Mouse (Mus musculus): ENCODE results near the gene Spn. TPM values are rescaled to one million over a fixed set of nuclear protein-coding genes. Genes with fewer than 3 reads are reported as not detected.
"Not testable (repeated sequence)": the region's sequence is repeated elsewhere in the genome, so short reads cannot be mapped to it uniquely, and the experiment has no call there.

Gene Spn
- polyA plus RNA-seq (2016; fragmentation: Nextera tagmentation; extraction: Ambion mirVana): 0.10 and 0.13 TPM in 2 replicates

DNA sequence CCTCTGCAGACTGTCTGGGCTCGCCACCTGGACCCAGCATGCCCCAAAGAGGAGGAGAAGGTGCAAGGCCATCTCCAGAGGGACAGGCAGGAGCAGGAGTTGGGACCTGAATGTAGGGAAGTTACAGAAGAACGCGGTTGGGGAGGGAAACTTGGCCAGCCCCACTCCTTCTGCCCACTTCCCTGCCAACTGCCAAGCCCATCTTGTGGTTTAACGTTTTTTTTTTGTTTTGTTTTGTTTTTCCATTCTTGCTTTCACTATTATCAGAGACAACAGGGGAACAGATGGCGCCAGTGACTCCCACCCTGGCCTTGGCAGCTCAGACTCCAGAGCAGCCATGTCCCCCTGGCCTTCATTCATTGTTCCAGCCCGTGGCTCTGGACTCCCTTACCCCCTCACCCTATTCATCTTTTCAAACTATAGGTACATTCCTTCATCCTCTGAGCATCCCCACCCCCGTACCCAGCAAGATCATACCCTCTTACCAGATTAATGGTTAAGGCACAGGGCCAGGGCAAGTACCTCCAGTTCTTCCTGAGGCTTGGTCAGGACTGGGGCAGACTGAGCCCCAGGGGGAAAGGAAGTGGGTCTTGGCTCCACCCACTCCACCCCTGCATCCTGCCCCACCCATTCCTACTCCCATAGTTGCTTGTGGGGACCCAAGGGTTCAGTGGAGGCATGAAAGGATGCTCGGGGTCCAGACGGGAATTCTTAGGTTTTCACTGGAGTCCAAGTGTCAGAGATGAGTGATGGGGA lies at the start of gene Spn:
TSS of gene Spn (minus strand) at position 562 of the 756 bp plus-strand sequence.
- H3K4me2 ChIP-seq (replicated peaks): no peak within 1 kb of the TSS
- no peak for ATAC-seq (ENCODE audit: low FRiP score, low read depth)
- 76% methylated on average over 9 of the region's 9 CpGs for WGBS
- no peaks in the 10 kb centered on the region for H3K4me1 ChIP-seq
- no peak within 1 kb of the TSS for H3K4me3 ChIP-seq
- no peak within 1 kb of the TSS for H3K9ac ChIP-seq (replicated peaks)
- no peak within 1 kb of the TSS for H3K27ac ChIP-seq (replicated peaks)
- no peaks in the 10 kb centered on the region for H3K9me3 ChIP-seq
- no peaks in the 10 kb centered on the region for H3K36me3 ChIP-seq
- no peaks in the 10 kb centered on the region for H3K27me3 ChIP-seq

DNA sequence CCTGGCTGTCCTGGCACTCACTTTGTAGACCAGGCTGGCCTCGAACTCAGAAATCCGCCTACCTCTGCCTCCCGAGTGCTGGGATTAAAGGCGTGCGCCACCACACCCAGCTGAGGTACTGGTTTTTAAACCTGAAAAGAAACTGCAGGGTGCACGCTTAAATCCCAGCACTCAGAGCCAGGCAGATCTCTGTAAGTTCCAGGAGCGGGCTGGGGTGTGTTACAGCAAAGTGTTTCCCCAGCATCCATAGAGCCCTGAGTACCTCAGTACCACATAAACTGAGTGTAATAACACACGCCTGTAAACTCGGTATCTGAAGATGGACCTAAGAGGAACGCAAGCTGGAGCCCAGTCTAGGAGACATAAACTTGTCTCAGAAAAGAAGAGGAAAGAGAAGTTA lies 49.7 kb upstream of the Spn start:
- Histone ChIP-seq H3K4me2 (replicated peaks) (no peak overlapping the region), H3K9ac (replicated peaks) (no peak overlapping the region), H3K36me3 (peaks cover 18% of the 10 kb centered on the region), H3K27ac (replicated peaks) (no peak overlapping the region), H3K27me3 (no peaks in the 10 kb centered on the region), H3K4me1 (no peaks in the 10 kb centered on the region), H3K9me3 (no peaks in the 10 kb centered on the region), H3K4me3 (no peak overlapping the region)
- no peak for ATAC-seq (ENCODE audit: low FRiP score, low read depth)
- WGBS: 72% methylated on average over 10 of the region's 10 CpGs

DNA sequence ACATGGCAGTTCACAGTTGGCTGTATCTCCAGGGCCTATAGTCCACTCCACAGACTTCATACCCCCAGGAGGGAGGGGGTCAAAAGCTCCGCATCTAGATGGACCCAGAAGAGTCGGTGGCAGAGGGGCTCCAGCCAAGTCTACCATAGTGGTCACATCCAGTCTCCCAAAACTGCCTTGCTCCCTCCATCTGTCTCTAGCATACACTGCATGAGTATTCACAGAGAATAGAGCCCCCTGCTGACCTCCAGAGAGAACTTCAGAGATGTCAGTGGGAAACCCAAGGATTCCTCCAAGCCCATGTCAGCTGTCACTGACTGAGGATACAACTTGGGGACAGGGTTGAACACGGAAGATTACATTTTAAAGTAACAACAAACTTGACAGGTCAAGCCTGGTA lies 48.0 kb upstream of the Spn start:
- Histone ChIP-seq H3K9me3 (no peaks in the 10 kb centered on the region), H3K36me3 (peaks cover 2% of the 10 kb centered on the region; the same call in 1 of the 2 replicates), H3K27me3 (no peaks in the 10 kb centered on the region), H3K9ac (replicated peaks) (no peak overlapping the region), H3K4me3 (no peak overlapping the region), H3K4me1 (no peaks in the 10 kb centered on the region), H3K4me2 (replicated peaks) (no peak overlapping the region), H3K27ac (replicated peaks) (no peak overlapping the region)
- ATAC-seq (ENCODE audit: low FRiP score, low read depth): no peak
- 72% methylated on average over 3 of the region's 3 CpGs for WGBS

DNA sequence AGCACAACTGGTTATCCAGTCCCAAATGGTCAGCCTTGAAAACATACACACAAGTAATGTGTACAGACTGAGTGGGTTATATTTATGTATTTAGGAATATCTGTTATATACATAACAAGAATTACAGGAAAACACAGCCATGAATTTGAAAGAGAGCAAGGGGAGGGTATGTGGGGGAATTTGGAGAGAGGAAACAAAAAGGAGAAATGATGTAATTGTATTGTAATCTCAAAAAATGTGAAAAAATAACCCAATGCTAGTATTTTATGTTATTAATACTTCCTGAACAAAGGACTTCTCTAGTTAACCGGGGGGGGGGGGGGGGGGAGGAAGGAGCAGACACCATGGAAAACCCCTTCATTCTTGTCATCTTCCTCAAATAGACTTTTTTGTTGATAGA lies 47.1 kb upstream of the Spn start:
- no peaks in the 10 kb centered on the region for H3K36me3 ChIP-seq
- H3K27ac ChIP-seq (replicated peaks): no peak overlapping the region
- ATAC-seq (ENCODE audit: low FRiP score, low read depth): no peak
- H3K4me2 ChIP-seq (replicated peaks): no peak overlapping the region
- 67% methylated on average over 1 of the region's 1 CpGs for WGBS
- no peak overlapping the region for H3K9ac ChIP-seq (replicated peaks)
- H3K27me3 ChIP-seq: no peaks in the 10 kb centered on the region
- H3K4me3 ChIP-seq: no peak overlapping the region
- H3K4me1 ChIP-seq: no peaks in the 10 kb centered on the region
- H3K9me3 ChIP-seq: no peaks in the 10 kb centered on the region

DNA sequence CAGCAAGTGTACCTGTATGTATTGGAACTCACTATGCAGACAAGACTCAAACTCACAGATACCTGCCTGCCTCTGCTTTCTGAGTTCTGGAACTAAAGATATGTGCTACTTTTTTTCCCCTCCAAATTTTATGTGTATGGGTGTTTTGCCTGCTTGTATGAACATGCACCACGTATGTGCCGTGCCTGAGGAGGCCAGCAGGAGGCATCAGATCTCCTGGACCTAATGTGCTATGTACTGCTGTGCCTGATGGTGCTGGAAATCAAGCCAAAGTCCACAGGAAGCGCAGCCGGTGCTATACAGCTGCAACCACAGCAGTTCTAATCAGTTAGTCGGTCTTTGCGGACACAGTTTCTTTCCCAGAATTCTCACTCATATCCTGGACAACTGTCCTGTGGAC lies 46.2 kb upstream of the Spn start:
- no peak for ATAC-seq (ENCODE audit: low FRiP score, low read depth)
- Histone ChIP-seq H3K27ac (replicated peaks) (no peak overlapping the region), H3K9ac (replicated peaks) (no peak overlapping the region), H3K4me2 (replicated peaks) (no peak overlapping the region), H3K4me3 (no peak overlapping the region), H3K27me3 (no peaks in the 10 kb centered on the region), H3K4me1 (no peaks in the 10 kb centered on the region), H3K36me3 (no peaks in the 10 kb centered on the region), H3K9me3 (no peaks in the 10 kb centered on the region)
- 81% methylated on average over 6 of the region's 6 CpGs for WGBS

DNA sequence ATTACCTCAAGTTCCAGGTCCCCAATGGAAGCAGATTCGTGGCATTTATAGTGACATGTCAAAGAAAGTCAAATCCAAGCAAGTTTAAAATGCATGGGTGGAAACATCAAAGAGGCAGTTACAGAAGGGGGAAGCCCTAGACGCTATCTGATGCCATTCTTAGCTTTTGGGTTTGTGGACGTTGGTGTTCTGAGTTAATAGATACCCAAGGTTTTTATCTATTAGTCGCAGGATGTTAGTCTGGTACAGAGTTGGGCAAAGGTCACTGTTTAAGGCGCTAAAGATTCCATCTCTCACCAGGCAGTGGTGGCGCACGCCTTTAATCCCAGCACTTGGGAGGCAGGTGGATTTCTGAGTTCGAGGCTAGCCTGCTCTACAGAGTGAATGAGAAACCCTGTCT lies 45.7 kb upstream of the Spn start:
- H3K27ac ChIP-seq (replicated peaks): no peak overlapping the region
- no peaks in the 10 kb centered on the region for H3K9me3 ChIP-seq
- H3K36me3 ChIP-seq: no peaks in the 10 kb centered on the region
- no peaks in the 10 kb centered on the region for H3K4me1 ChIP-seq
- H3K9ac ChIP-seq (replicated peaks): no peak overlapping the region
- no peak overlapping the region for H3K4me2 ChIP-seq (replicated peaks)
- no peak for ATAC-seq (ENCODE audit: low FRiP score, low read depth)
- no peaks in the 10 kb centered on the region for H3K27me3 ChIP-seq
- no peak overlapping the region for H3K4me3 ChIP-seq
- 78% methylated on average over 8 of the region's 8 CpGs for WGBS

DNA sequence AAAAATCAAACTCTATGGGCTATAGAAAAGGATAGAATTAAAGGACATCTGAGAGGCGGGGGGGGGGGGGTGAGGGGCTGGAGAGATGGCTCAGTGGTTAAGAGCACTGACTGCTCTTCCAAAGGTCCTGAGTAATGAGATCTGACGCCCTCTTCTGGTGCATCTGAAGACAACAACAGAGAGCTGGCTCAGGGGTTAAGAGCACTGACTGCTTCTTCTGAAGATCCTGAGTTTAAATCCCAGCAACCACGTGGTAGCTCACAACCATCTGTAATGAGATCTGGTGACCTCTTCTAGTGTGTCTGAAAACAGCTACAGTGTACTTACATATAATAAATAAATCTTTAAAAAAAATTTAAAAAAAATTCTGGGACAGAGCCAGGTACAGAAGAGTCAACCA lies 44.1 kb upstream of the Spn start:
- not testable (repeated sequence) for H3K27me3 ChIP-seq; H3K4me3 ChIP-seq; H3K9me3 ChIP-seq; H3K36me3 ChIP-seq; H3K9ac ChIP-seq (replicated peaks); H3K4me2 ChIP-seq (replicated peaks); ATAC-seq (ENCODE audit: low FRiP score, low read depth); H3K27ac ChIP-seq (replicated peaks); H3K4me1 ChIP-seq
- WGBS: 30% methylated on average over 3 of the region's 3 CpGs

DNA sequence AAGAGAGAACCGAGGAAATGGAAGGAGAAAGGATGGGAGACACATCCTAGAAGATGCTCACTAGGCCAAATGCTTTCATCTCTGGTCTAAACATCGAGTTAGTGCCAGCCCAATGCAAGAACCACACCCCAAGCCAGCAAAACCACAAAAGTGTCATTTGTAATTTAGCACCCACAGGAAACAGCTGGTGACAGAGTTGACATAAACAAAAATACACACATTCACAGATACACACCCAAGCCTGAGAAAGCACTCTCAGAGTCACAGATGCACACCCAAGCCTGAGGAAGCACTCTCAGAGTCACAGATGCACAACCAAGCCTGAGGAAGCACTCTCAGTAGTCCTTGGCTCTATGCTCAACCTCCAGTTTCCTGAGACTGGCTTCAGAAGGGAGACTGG lies 43.2 kb upstream of the Spn start:
- WGBS: 80% methylated on average over 2 of the region's 2 CpGs
- Histone ChIP-seq H3K9me3 (no peaks in the 10 kb centered on the region), H3K27me3 (no peaks in the 10 kb centered on the region), H3K4me2 (replicated peaks) (no peak overlapping the region), H3K36me3 (no peaks in the 10 kb centered on the region), H3K4me1 (no peaks in the 10 kb centered on the region), H3K27ac (replicated peaks) (no peak overlapping the region), H3K9ac (replicated peaks) (no peak overlapping the region), H3K4me3 (no peak overlapping the region)
- no peak for ATAC-seq (ENCODE audit: low FRiP score, low read depth)

DNA sequence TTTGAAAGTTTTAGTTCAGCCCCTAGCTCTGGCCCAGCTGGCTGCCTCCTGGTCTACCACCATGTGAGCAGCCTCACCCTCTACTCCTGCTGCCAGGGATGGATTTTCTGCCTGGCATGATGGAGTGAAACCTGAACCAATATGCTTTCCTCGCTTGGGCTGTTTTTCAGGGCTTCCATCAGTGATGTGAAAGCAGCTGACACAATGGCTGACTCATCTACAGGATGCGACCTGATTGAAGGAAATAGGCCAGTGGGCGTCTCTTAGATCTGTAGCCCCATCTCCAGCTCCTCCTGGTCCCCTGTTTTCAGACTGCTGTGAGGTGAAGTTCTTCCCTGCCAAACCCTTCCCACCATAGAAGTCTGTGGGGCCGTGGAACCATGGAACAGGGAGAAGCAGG lies 39.3 kb upstream of the Spn start:
- no peak overlapping the region for H3K4me2 ChIP-seq (replicated peaks)
- ATAC-seq (ENCODE audit: low FRiP score, low read depth): no peak
- H3K9ac ChIP-seq (replicated peaks): no peak overlapping the region
- no peak overlapping the region for H3K27ac ChIP-seq (replicated peaks)
- no peaks in the 10 kb centered on the region for H3K4me1 ChIP-seq
- 74% methylated on average over 4 of the region's 4 CpGs for WGBS
- H3K27me3 ChIP-seq: no peaks in the 10 kb centered on the region
- H3K4me3 ChIP-seq: no peak overlapping the region
- H3K36me3 ChIP-seq: no peaks in the 10 kb centered on the region
- no peaks in the 10 kb centered on the region for H3K9me3 ChIP-seq

DNA sequence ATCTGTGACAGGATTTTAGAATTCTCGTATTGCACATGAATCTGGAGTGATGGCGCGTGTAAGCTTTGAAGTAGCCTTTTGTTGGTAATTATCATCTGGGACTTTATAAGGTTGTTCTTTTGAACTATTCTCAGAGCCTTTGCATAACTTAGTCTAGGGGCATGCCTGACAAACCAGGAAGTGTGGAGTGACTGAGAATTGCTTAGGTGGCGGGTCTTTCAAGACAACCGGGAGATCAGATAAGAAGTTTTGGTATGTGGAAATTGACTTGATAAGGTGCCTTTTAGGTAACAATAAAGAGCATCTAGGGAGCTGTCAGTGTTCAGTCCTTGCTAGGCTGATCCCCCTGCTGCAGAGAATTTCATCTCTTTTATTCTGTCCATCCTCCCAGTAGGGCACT lies 28.9 kb upstream of the Spn start:
- Histone ChIP-seq H3K4me2 (replicated peaks) (no peak overlapping the region), H3K27me3 (no peaks in the 10 kb centered on the region), H3K36me3 (no peaks in the 10 kb centered on the region), H3K9ac (replicated peaks) (no peak overlapping the region), H3K27ac (replicated peaks) (no peak overlapping the region), H3K9me3 (no peaks in the 10 kb centered on the region), H3K4me1 (no peaks in the 10 kb centered on the region), H3K4me3 (no peak overlapping the region)
- ATAC-seq (ENCODE audit: low FRiP score, low read depth): no peak
- WGBS: 93% methylated on average over 5 of the region's 5 CpGs

DNA sequence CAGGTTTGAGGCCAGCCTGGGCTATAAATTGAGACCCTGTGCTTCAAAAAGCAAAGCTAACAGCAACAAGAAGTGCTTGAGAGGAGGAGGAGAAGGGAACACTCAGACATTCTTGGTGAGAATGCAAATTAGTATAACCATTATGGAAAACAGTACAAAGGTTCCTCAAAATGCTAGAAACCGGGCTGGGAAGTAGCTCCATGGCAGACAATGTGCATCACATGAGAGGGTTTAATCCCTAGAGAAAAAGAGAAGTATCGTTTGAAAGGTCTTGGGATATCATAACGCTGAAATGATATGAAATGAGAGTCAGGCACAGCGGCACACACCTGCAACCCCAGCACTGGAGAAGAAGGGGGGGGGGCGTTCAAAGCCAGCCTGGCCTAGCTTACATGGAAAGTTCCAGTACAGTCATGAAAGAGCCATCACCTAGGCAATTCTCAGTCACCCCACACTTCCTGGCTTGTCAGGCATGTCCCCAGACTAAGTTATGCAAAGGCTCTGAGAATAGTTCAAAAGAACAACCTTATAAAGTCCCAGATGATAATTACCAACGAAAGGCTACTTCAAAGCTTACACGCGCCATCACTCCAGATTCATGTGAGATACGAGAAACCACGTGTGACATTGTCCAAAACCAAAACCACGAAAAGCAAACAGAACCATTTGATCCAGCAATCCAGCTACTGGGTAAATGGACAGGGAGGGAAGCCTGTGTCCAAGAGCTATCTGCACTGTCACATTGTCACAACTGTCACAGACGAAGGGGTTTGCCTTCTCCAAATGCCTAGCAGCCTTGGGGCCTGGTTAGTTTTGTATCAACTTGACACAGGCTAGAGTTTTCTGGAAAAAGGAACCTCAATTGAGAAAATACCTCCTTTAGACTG lies 28.2 kb upstream of the Spn start:
- Histone ChIP-seq H3K4me1 (no peaks in the 10 kb centered on the region), H3K9me3 (no peaks in the 10 kb centered on the region), H3K36me3 (no peaks in the 10 kb centered on the region), H3K27me3 (no peaks in the 10 kb centered on the region), H3K27ac (replicated peaks) (no peak overlapping the region), H3K9ac (replicated peaks) (no peak overlapping the region), H3K4me2 (replicated peaks) (no peak overlapping the region), H3K4me3 (no peak overlapping the region)
- 87% methylated on average over 12 of the region's 12 CpGs for WGBS
- no peak for ATAC-seq (ENCODE audit: low FRiP score, low read depth)

DNA sequence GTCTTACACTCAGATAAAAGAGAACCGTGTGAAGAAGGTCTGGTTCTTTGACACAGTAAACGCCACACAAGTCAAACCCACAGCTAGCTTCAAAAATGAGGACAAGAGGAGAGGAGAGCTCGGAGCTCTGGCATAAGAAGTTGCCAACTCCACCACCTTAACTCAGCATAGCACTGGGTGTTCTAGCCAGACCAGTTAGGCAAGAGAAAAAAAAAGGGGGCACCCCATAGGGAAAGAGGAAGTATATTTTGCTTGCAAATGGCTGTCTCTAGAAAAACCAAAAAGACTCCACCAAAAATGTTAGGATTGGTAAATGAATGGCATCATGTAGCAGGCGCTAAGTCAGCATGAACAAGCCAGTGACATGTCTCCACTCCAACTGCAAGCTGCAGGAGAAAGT lies 26.4 kb upstream of the Spn start:
- WGBS: 91% methylated on average over 4 of the region's 4 CpGs
- no peak overlapping the region for H3K9ac ChIP-seq (replicated peaks)
- no peak overlapping the region for H3K4me3 ChIP-seq
- no peaks in the 10 kb centered on the region for H3K4me1 ChIP-seq
- no peak for ATAC-seq (ENCODE audit: low FRiP score, low read depth)
- H3K27ac ChIP-seq (replicated peaks): no peak overlapping the region
- no peaks in the 10 kb centered on the region for H3K36me3 ChIP-seq
- H3K9me3 ChIP-seq: no peaks in the 10 kb centered on the region
- no peaks in the 10 kb centered on the region for H3K27me3 ChIP-seq
- no peak overlapping the region for H3K4me2 ChIP-seq (replicated peaks)
